ENCODE assay signal across 8 mouse cellular contexts in the genomic region with DNA sequence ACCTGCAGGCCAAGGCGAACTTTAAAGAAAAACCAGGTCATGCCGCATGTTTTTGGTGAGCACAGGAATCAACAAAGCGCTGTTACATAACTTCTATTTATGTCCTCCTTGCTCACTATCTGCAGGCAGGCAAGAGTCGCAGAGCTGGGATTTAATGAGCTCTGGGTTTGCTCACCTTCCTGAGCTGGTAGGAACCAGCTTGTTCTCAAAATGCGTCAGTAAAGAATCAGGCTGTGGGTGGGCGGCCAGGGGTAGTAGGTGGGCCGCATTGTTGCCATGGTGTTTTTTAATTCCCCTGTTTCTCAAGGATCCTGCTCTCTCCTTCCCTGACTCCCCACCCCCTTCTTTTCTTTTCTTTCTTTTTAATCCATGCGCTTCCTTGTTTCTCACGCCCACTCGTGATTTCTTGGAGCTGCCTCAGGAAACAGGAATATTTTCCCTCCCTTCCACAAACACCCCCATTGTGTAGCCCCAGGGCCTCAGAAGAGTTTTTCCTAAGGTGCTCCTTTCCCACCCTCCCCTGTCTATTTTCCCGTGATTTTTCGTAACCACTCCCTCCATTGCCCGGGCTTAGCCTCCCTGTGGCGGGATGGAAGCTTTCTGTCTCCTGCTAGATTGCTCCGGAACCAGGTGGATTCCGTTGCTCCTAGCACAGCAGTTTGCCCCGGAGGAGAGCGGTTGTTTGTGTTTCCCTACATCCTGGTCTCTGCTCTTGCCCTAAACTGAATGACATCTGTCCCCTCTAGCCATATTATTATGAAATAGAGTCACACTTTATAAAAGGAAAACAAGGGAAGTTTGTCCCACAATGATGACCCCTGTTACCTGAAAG.
DNase-seq lines count a peak whose midpoint lies in the region; ATAC-seq and TF ChIP-seq lines count a peak whose summit lies in the region.

No protein-coding gene starts in this region.

- H3K4me1 ChIP-seq in intestine, embryonic 15.5 days (replicated peaks) = peaks cover 32% of the 10 kb centered on the region
- peaks cover 35% of the 10 kb centered on the region for H3K4me1 ChIP-seq in midbrain, embryonic 15.5 days
- H3K4me1 ChIP-seq in thymus, adult 2 months (replicated peaks; ENCODE audit: control insufficient read depth, insufficient read depth, low read length) = peaks cover 5% of the 10 kb centered on the region

- H3K4me2 ChIP-seq in intestine, embryonic 15.5 days (replicated peaks) = peak overlapping the region; percentile 41
- H3K4me2 ChIP-seq in midbrain, embryonic 15.5 days = peak overlapping the region; percentile 48

- H3K27me3 ChIP-seq in intestine, embryonic 15.5 days (replicated peaks) = no peaks in the 10 kb centered on the region
- no peaks in the 10 kb centered on the region for H3K27me3 ChIP-seq in midbrain, embryonic 15.5 days (replicated peaks)
- no peaks in the 10 kb centered on the region for H3K27me3 ChIP-seq in thymus, adult 2 months (ENCODE audit: control insufficient read depth, insufficient read depth, low read length)

- TF ChIP-seq CTCF in thymus, adult 2 months (IDR thresholded peaks at IDR 0.05; ENCODE audit: borderline replicate concordance, control insufficient read depth, extremely low read depth, insufficient read depth, low read length, poor library complexity) = no peak

- intact Hi-C loops in left cerebral cortex, postnatal 14 days (cut with DNase I) = loop anchor here (1.0 to 5.0 kb wide), 2 partner anchors 96 to 204 kb away; partner anchors contain the start of gene Bhlhe40

- no peak overlapping the region for H3K9ac ChIP-seq in intestine, embryonic 15.5 days
- H3K9ac ChIP-seq in midbrain, embryonic 15.5 days = peak overlapping the region; percentile 12; the same call in 1 of the 2 replicates

- H3K4me3 ChIP-seq in intestine, embryonic 15.5 days (replicated peaks) = no peak overlapping the region
- H3K4me3 ChIP-seq in midbrain, embryonic 15.5 days = peak overlapping the region; percentile 21
- no peak overlapping the region for H3K4me3 ChIP-seq in thymus, adult 2 months (ENCODE audit: control insufficient read depth, insufficient read depth, low read length)

- peak; percentile 16 for DNase-seq in NIH3T3 (ENCODE audit: low read depth)
- peak; percentile 66 to 71 for DNase-seq in cerebellum, postnatal 14 days
- DNase-seq in frontal cortex, postnatal 25 days (ENCODE audit: low spot score in 2 of 2) = peak; percentile 45 to 51
- peak; percentile 75 to 89 for DNase-seq in left cerebral cortex, postnatal 14 days (ENCODE audit: low spot score in 2 of 2)
- no peak for DNase-seq in thymus, adult 2 months

- no peaks in the 10 kb centered on the region for H3K9me3 ChIP-seq in intestine, embryonic 15.5 days
- H3K9me3 ChIP-seq in midbrain, embryonic 15.5 days = no peaks in the 10 kb centered on the region

- ATAC-seq in intestine, embryonic 15.5 days = peak; percentile 21
- peak; percentile 59 for ATAC-seq in midbrain, embryonic 15.5 days (replicated peaks)
- ATAC-seq in erythroblast, adult 5-6 weeks (replicated peaks; ENCODE audit: low FRiP score, poor library complexity, severe bottlenecking) = no peak

- no peak for TF ChIP-seq POLR2A in thymus, adult 2 months (IDR thresholded peaks at IDR 0.05; ENCODE audit: control insufficient read depth, extremely low read depth, insufficient read depth, low read length, poor library complexity)

- 18% methylated on average over 18 of the region's 18 CpGs for WGBS in intestine, embryonic 15.5 days
- 5% methylated on average over 18 of the region's 18 CpGs for WGBS in midbrain, embryonic 15.5 days
- whole genome bisulfite sequencing in thymus, adult 2 months = 89% methylated on average over 18 of the region's 18 CpGs

- H3K36me3 ChIP-seq in intestine, embryonic 15.5 days = no peaks in the 10 kb centered on the region
- no peaks in the 10 kb centered on the region for H3K36me3 ChIP-seq in midbrain, embryonic 15.5 days (replicated peaks)
- H3K36me3 ChIP-seq in thymus, adult 2 months (ENCODE audit: control insufficient read depth, insufficient read depth, low read length) = no peaks in the 10 kb centered on the region

- H3K27ac ChIP-seq in intestine, embryonic 15.5 days = peak overlapping the region; percentile 84
- peak overlapping the region; percentile 49 for H3K27ac ChIP-seq in midbrain, embryonic 15.5 days
- H3K27ac ChIP-seq in thymus, adult 2 months (ENCODE audit: control insufficient read depth, insufficient read depth, low read length) = no peak overlapping the region
